Mouse (Mus musculus): Measurements from ENCODE around the gene Mrpl32.

GRCm38 (mm10) chr13:14639998-14640397 is 27.0 kb upstream of the Mrpl32 start:
- TF ChIP-seq POLR2A (IDR thresholded peaks at IDR 0.05; ENCODE audit: extremely low read depth, insufficient read depth, low read length), result no peak
- TF ChIP-seq CTCF (IDR thresholded peaks at IDR 0.05; ENCODE audit: extremely low read depth, insufficient read depth, low read length), result no peak

All from cortical plate, adult 2 months (tissue).